27 mouse cellular contexts compared by ENCODE assay signal in the genomic region with DNA sequence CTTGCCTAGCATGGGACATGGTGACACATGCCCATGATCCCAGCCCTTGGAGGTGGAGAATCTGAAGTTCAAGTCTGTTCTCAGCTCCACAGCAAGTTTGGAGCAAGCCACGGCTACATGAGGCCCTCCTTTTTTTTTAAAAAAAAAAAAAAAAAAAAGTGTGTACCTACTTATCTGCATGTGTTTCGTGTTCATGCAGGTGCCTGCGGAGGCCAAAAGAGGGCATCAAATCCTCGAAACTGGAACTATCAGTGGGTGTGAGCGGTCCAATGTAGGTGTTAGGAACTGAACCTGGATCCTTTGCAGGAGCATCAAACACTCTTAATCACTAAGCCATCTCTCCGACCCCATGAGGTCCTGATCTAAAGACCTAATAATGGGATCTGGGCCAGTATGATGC. TPM values are rescaled to one million over a fixed set of nuclear protein-coding genes. Genes with fewer than 3 reads are reported as not detected.
DNase-seq lines count a peak whose midpoint lies in the region; ATAC-seq and TF ChIP-seq lines count a peak whose summit lies in the region.
"Had no signal": no experiment of that assay in that cellular context is flagged by ENCODE, and none has a peak within 500 bp of the region (broad histone marks: within the 10 kb centered on the region; RNA-seq: fewer than 3 reads in every experiment).

No protein-coding gene starts in this region.

- peaks cover 2% of the 10 kb centered on the region for H3K9me3 ChIP-seq in CH12.LX (replicated peaks; ENCODE audit: low read length)
- no peaks in the 10 kb centered on the region for H3K9me3 ChIP-seq in stomach, postnatal 0 days (ENCODE audit: control insufficient read depth, low read length)
- H3K9me3 ChIP-seq: forebrain, embryonic 10.5 days; heart, embryonic 12.5 days; heart, embryonic 15.5 days; hindbrain, embryonic 10.5 days; hindbrain, embryonic 13.5 days; intestine, embryonic 15.5 days had no signal

- peaks cover 4 to 10% of the 10 kb centered on the region in 2 experiments; a peak in 2 of 4 replicates for H3K4me1 ChIP-seq in CH12.LX (ENCODE audit: control insufficient read depth in 1 of 2, insufficient read depth in 2 of 2)
- no peaks in the 10 kb centered on the region for H3K4me1 ChIP-seq in stomach, postnatal 0 days (replicated peaks; ENCODE audit: control insufficient read depth, insufficient read depth)

- DNase-seq in cerebellum, adult 9-11 months, result peak; percentile 16
- no peak for DNase-seq in cerebellum, adult 18-20 months
- DNase-seq in CH12.LX (ENCODE audit: extremely low read depth) (no peak), ES-CJ7 (ENCODE audit: low read depth, low spot score) (peak; percentile 53)
- no peak for DNase-seq in stomach, postnatal 0 days (ENCODE audit: low spot score)
- no peak for DNase-seq in gastrocnemius, postnatal 14 days
- DNase-seq: adrenal gland, adult 8-10 months; adrenal gland, postnatal 36 days; cerebellum, adult 9-10 months; cerebellum, postnatal 36 days; forebrain, postnatal 0 days; gastrocnemius, adult 2 months; gastrocnemius, postnatal 25 days; heart, adult 18-20 months; heart, postnatal 10 days; heart, postnatal 36 days; kidney, adult 11 months had no signal

- no peak for TF ChIP-seq EP300 in CH12.LX (IDR thresholded peaks at IDR 0.05; ENCODE audit: low read length)
- TF ChIP-seq EP300 in stomach, postnatal 0 days (optimal IDR thresholded peaks at IDR 0.05), result no peak

- H3K9ac ChIP-seq in CH12.LX (ENCODE audit: insufficient read depth, low read depth), result no peak overlapping the region
- no peak overlapping the region for H3K9ac ChIP-seq in stomach, postnatal 0 days (ENCODE audit: low read length)
- H3K9ac ChIP-seq: forebrain, postnatal 0 days; heart, embryonic 12.5 days; heart, embryonic 15.5 days; hindbrain, embryonic 13.5 days; intestine, embryonic 15.5 days had no signal

- in situ Hi-C loops in CH12.LX (cut with MboI; ENCODE audit: low pct_ligation_motif_present, low pct_unique_long_range_greater_than_20kb, low sequenced_read_pairs), result no loop called here

- peak; percentile 25 for TF ChIP-seq RAD21 in CH12.LX (IDR thresholded peaks at IDR 0.05; ENCODE audit: low read depth, low read length)

- H3K79me2 ChIP-seq in CH12.LX (replicated peaks; ENCODE audit: control insufficient read depth, extremely low read depth, insufficient read depth, poor library complexity, severe bottlenecking), result peaks cover 2% of the 10 kb centered on the region; the same call in 1 of the 2 replicates

- dilution Hi-C loops in CH12.LX (cut with MboI; ENCODE audit: extremely low pct_ligation_motif_present, extremely low pct_unique_long_range_greater_than_20kb, low sequenced_read_pairs), result no loop called here

- no peaks in the 10 kb centered on the region for H3K27me3 ChIP-seq in CH12.LX (replicated peaks)
- no peaks in the 10 kb centered on the region for H3K27me3 ChIP-seq in stomach, postnatal 0 days (ENCODE audit: control insufficient read depth, insufficient read depth, low read length)
- H3K27me3 ChIP-seq: heart, embryonic 12.5 days; heart, embryonic 15.5 days; hindbrain, embryonic 13.5 days; intestine, embryonic 15.5 days had no signal

- TF ChIP-seq CTCF in CH12.LX (conservative IDR thresholded peaks at IDR 0.05 in 1 of 2, IDR thresholded peaks at IDR 0.05 in 1 of 2; ENCODE audit: low read depth in 2 of 2, low read length in 2 of 2), result peak in 1 of 2 experiments; percentile 33; a peak in 1 of 4 replicates
- 0 out of 2 replicates have a peak, but pooled peaks have one; percentile 4 for TF ChIP-seq CTCF in stomach, postnatal 0 days (IDR thresholded peaks at IDR 0.05; ENCODE audit: low read depth)

- WGBS in stomach, postnatal 0 days, result 91% methylated on average over 6 of the region's 6 CpGs

- no peak overlapping the region for H3K4me3 ChIP-seq in CH12.LX (replicated peaks in 1 of 3; ENCODE audit: low read depth in 2 of 3, low read length in 2 of 3, poor library complexity in 1 of 3)
- H3K4me3 ChIP-seq in stomach, postnatal 0 days (ENCODE audit: low read depth, low read length), result no peak overlapping the region
- H3K4me3 ChIP-seq: forebrain, embryonic 10.5 days; gastrocnemius, adult 2 months; heart, embryonic 12.5 days; heart, embryonic 15.5 days; hindbrain, embryonic 10.5 days; hindbrain, embryonic 13.5 days; intestine, embryonic 15.5 days had no signal

- TF ChIP-seq POLR2A in CH12.LX (IDR thresholded peaks at IDR 0.05; ENCODE audit: low read depth, low read length), result no peak

- H3K36me3 ChIP-seq in CH12.LX (replicated peaks in 1 of 2; ENCODE audit: control insufficient read depth in 1 of 2, insufficient read depth in 1 of 2, low read length in 1 of 2), result peaks cover 39 to 59% of the 10 kb centered on the region in 2 experiments
- H3K36me3 ChIP-seq in stomach, postnatal 0 days (ENCODE audit: control insufficient read depth, insufficient read depth, low read length), result no peaks in the 10 kb centered on the region
- H3K36me3 ChIP-seq: intestine, embryonic 15.5 days had no signal

- no peak overlapping the region for H3K4me2 ChIP-seq in CH12.LX (ENCODE audit: insufficient read depth, low read depth, poor library complexity, severe bottlenecking)
- no peak overlapping the region for H3K4me2 ChIP-seq in stomach, postnatal 0 days (replicated peaks; ENCODE audit: low read depth)
- H3K4me2 ChIP-seq: heart, embryonic 12.5 days; heart, embryonic 15.5 days; hindbrain, embryonic 13.5 days; intestine, embryonic 15.5 days had no signal

- intact Hi-C loops in gastrocnemius, postnatal 14 days (cut with DNase I; ENCODE audit: low total_unique reads), result no loop called here

- ATAC-seq in stomach, postnatal 0 days (ENCODE audit: low FRiP score, low TSS enrichment), result no peak
- ATAC-seq: activated CD4-positive, CD25-positive, alpha-beta regulatory T cell, adult 4 months; CD4-positive, CD25-positive, alpha-beta regulatory T cell, adult 4 months; forebrain, embryonic 14.5 days; forebrain, postnatal 0 days; hindbrain, embryonic 16.5 days; intestine, embryonic 15.5 days had no signal

- no peak overlapping the region for H3K27ac ChIP-seq in CH12.LX (ENCODE audit: insufficient read depth, low read depth)
- H3K27ac ChIP-seq in stomach, postnatal 0 days (replicated peaks), result no peak overlapping the region
- H3K27ac ChIP-seq: forebrain, embryonic 10.5 days; gastrocnemius, adult 2 months; heart, embryonic 15.5 days; hindbrain, embryonic 10.5 days; hindbrain, embryonic 13.5 days; intestine, embryonic 15.5 days had no signal

TF ChIP-seq in CH12.LX, 34 proteins besides CTCF, POLR2A, EP300 and RAD21:
- TF ChIP-seq CHD2 (IDR thresholded peaks at IDR 0.05; ENCODE audit: low read length) (no peak), POLR2AphosphoS2 (IDR thresholded peaks at IDR 0.05; ENCODE audit: low read depth, low read length) (no peak), PAX5 (IDR thresholded peaks at IDR 0.05; ENCODE audit: low read length) (no peak), ZNF384 (IDR thresholded peaks at IDR 0.05; ENCODE audit: low read depth, low read length) (peak; percentile 73), MEF2A (IDR thresholded peaks at IDR 0.05; ENCODE audit: borderline replicate concordance, low read depth, low read length) (no peak), UBTF (IDR thresholded peaks at IDR 0.05; ENCODE audit: low read depth, low read length) (no peak), USF1 (IDR thresholded peaks at IDR 0.05; ENCODE audit: low read depth, low read length) (no peak), ZKSCAN1 (IDR thresholded peaks at IDR 0.05; ENCODE audit: borderline replicate concordance, low read depth, low read length) (no peak), MAZ (IDR thresholded peaks at IDR 0.05; ENCODE audit: low read depth, low read length) (no peak), E2F4 (IDR thresholded peaks at IDR 0.05; ENCODE audit: insufficient replicate concordance, low read depth, low read length) (no peak), NELFE (IDR thresholded peaks at IDR 0.05; ENCODE audit: low read depth, low read length) (no peak), HCFC1 (IDR thresholded peaks at IDR 0.05; ENCODE audit: low read depth, low read length) (no peak), MAX (IDR thresholded peaks at IDR 0.05; ENCODE audit: low read length) (no peak), SMC3 (IDR thresholded peaks at IDR 0.05; ENCODE audit: low read depth, low read length) (peak; percentile 10; the same call in 1 of the 2 replicates), NRF1 (IDR thresholded peaks at IDR 0.05; ENCODE audit: low read depth, low read length) (no peak), JUN (IDR thresholded peaks at IDR 0.05; ENCODE audit: insufficient read depth, low read depth, low read length) (no peak), JUND (conservative IDR thresholded peaks at IDR 0.05; ENCODE audit: low read depth, low read length) (no peak), TCF12 (IDR thresholded peaks at IDR 0.05; ENCODE audit: low read depth, low read length) (no peak)

RNA-seq across cellular contexts. Expression of gene Fuk, which starts 4.8 kb away (rescaled TPM):
- total RNA-seq in CH12.LX (2012; rRNA removed) (14.3 and 14.4 TPM in 2 replicates), CH12.LX (2014; rRNA removed) (6.6 and 6.8 TPM in 2 replicates)
- polyA plus RNA-seq in CH12.LX (2012; ENCODE audit: insufficient read length, low read depth), result 6.4 and 7.0 TPM in 2 replicates
- polyA plus RNA-seq in stomach, postnatal 0 days (2015; fragmentation: Nextera tagmentation; extraction: Ambion mirVana), result 6.0 and 6.5 TPM in 2 replicates
- total RNA-seq in gastrocnemius, postnatal 14 days (2021), result 1 to 10 TPM; 3.3 to 4.1 TPM

RNA-seq across cellular contexts. Expression of gene St3gal2, which starts 22.2 kb away (rescaled TPM):
- total RNA-seq in CH12.LX (2012; rRNA removed) (14.6 and 16.9 TPM in 2 replicates), CH12.LX (2014; rRNA removed) (16.4 and 17.0 TPM in 2 replicates)
- polyA plus RNA-seq in CH12.LX (2012; ENCODE audit: insufficient read length, low read depth), result 41.4 and 44.5 TPM in 2 replicates
- polyA plus RNA-seq in stomach, postnatal 0 days (2015; fragmentation: Nextera tagmentation; extraction: Ambion mirVana), result 7.1 and 7.3 TPM in 2 replicates
- total RNA-seq in gastrocnemius, postnatal 14 days (2021), result 10 to 100 TPM; 32.0 to 35.6 TPM

RNA-seq across cellular contexts. Expression of gene Sf3b3, which starts 50.9 kb away (rescaled TPM):
- total RNA-seq in CH12.LX (2012; rRNA removed) (136 and 163 TPM in 2 replicates), CH12.LX (2014; rRNA removed) (137 and 139 TPM in 2 replicates)
- 206 and 213 TPM in 2 replicates for polyA plus RNA-seq in CH12.LX (2012; ENCODE audit: insufficient read length, low read depth)
- polyA plus RNA-seq in stomach, postnatal 0 days (2015; fragmentation: Nextera tagmentation; extraction: Ambion mirVana), result 38.6 and 39.0 TPM in 2 replicates
- 10 to 100 TPM; 24.2 to 29.3 TPM for total RNA-seq in gastrocnemius, postnatal 14 days (2021)

RNA-seq across cellular contexts. Expression of gene Cog4, which starts 51.1 kb away (rescaled TPM):
- total RNA-seq in CH12.LX (2012; rRNA removed), result 35.2 and 36.4 TPM in 2 replicates
- total RNA-seq in CH12.LX (2014; rRNA removed), result 24.4 and 27.5 TPM in 2 replicates
- polyA plus RNA-seq in CH12.LX (2012; ENCODE audit: insufficient read length, low read depth), result 24.9 and 27.5 TPM in 2 replicates
- polyA plus RNA-seq in stomach, postnatal 0 days (2015; fragmentation: Nextera tagmentation; extraction: Ambion mirVana), result 34.1 and 34.9 TPM in 2 replicates
- 10 to 100 TPM; 38.9 to 44.1 TPM for total RNA-seq in gastrocnemius, postnatal 14 days (2021)

Comparison
In these comparisons a context has a peak if more than half of its experiments do, and no peak if none do; other contexts are left out.
1. DNase-seq: peak in cerebellum, adult 9-11 months (single experiment) and ES-CJ7 (single experiment); none in cerebellum, adult 18-20 months (0 of 2), CH12.LX (single experiment), stomach, postnatal 0 days (single experiment) and gastrocnemius, postnatal 14 days (single experiment).
2. RNA of gene Sf3b3, which starts 50.9 kb away (total RNA-seq): 136 to 163 TPM in CH12.LX; 24.2 to 29.3 TPM in gastrocnemius, postnatal 14 days; every median in the first group is over 4 times any median in the second.